Comparison of ENCODE assay signal across 35 mouse cellular contexts in genomic region chr2:26984179-26984578, GRCm38 (mm10). TPM values are rescaled to one million over a fixed set of nuclear protein-coding genes. Genes with fewer than 3 reads are reported as not detected.
"Had no signal": no experiment of that assay in that cellular context is flagged by ENCODE, and none has a peak within 500 bp of the region (broad histone marks: within the 10 kb centered on the region; RNA-seq: fewer than 3 reads in every experiment).

No protein-coding gene starts in this region.

- ATAC-seq: lung, postnatal 0 days; midbrain, embryonic 13.5 days; midbrain, embryonic 15.5 days; midbrain, embryonic 16.5 days had no signal

- H3K27ac ChIP-seq: left cerebral cortex, adult 2 months; limb, embryonic 10.5 days; limb, embryonic 12.5 days; limb, embryonic 13.5 days; limb, embryonic 15.5 days; liver, embryonic 13.5 days; liver, embryonic 14.5 days; lung, embryonic 15.5 days; macrophage; midbrain, embryonic 10.5 days; midbrain, embryonic 12.5 days; midbrain, embryonic 13.5 days; midbrain, embryonic 15.5 days; neural tube, embryonic 12.5 days; neural tube, embryonic 13.5 days had no signal

- H3K4me1 ChIP-seq: limb, embryonic 10.5 days; limb, embryonic 12.5 days; limb, embryonic 13.5 days; limb, embryonic 15.5 days; lung, embryonic 15.5 days; midbrain, embryonic 10.5 days; midbrain, embryonic 12.5 days; midbrain, embryonic 13.5 days; midbrain, embryonic 15.5 days; neural tube, embryonic 12.5 days; neural tube, embryonic 13.5 days had no signal

- H3K27me3 ChIP-seq: limb, embryonic 15.5 days; liver, embryonic 13.5 days; lung, embryonic 15.5 days; midbrain, embryonic 13.5 days; neural tube, embryonic 12.5 days; neural tube, embryonic 13.5 days had no signal

- H3K4me2 ChIP-seq: limb, embryonic 12.5 days; limb, embryonic 13.5 days; limb, embryonic 15.5 days; liver, embryonic 13.5 days; lung, embryonic 14.5 days; lung, embryonic 15.5 days; midbrain, embryonic 11.5 days; midbrain, embryonic 12.5 days; midbrain, embryonic 13.5 days; midbrain, embryonic 15.5 days; neural tube, embryonic 12.5 days; neural tube, embryonic 13.5 days had no signal

- H3K4me3 ChIP-seq: left cerebral cortex, adult 2 months; limb, embryonic 10.5 days; limb, embryonic 12.5 days; limb, embryonic 13.5 days; limb, embryonic 15.5 days; liver, embryonic 13.5 days; lung, embryonic 15.5 days; megakaryocyte, embryonic 14.5 days; midbrain, embryonic 10.5 days; midbrain, embryonic 12.5 days; midbrain, embryonic 13.5 days; midbrain, embryonic 15.5 days; myocyte; neural tube, embryonic 12.5 days; neural tube, embryonic 13.5 days had no signal

- H3K9ac ChIP-seq: limb, embryonic 12.5 days; limb, embryonic 15.5 days; liver, embryonic 13.5 days; liver, embryonic 14.5 days; lung, embryonic 14.5 days; lung, embryonic 15.5 days; midbrain, embryonic 12.5 days; midbrain, embryonic 13.5 days; midbrain, embryonic 15.5 days; neural tube, embryonic 12.5 days; neural tube, embryonic 13.5 days had no signal

- H3K9me3 ChIP-seq: limb, embryonic 10.5 days; limb, embryonic 12.5 days; limb, embryonic 13.5 days; limb, embryonic 15.5 days; liver, embryonic 13.5 days; lung, embryonic 15.5 days; megakaryocyte, embryonic 14.5 days; midbrain, embryonic 10.5 days; midbrain, embryonic 12.5 days; midbrain, embryonic 13.5 days; midbrain, embryonic 15.5 days; neural tube, embryonic 12.5 days; neural tube, embryonic 13.5 days had no signal

- H3K36me3 ChIP-seq: limb, embryonic 10.5 days; limb, embryonic 12.5 days; limb, embryonic 13.5 days; limb, embryonic 15.5 days; liver, embryonic 13.5 days; lung, embryonic 15.5 days; midbrain, embryonic 10.5 days; midbrain, embryonic 12.5 days; midbrain, embryonic 13.5 days; midbrain, embryonic 15.5 days; neural tube, embryonic 12.5 days; neural tube, embryonic 13.5 days had no signal

- DNase-seq: layer of hippocampus, postnatal 36 days; left cerebral cortex, postnatal 4 days; liver, embryonic 13.5 days; lung, adult 18-20 months; lung, adult 2 months; lung, embryonic 14.5 days; lung, postnatal 10 days; lung, postnatal 14 days; lung, postnatal 36 days; lung, postnatal 4 days; midbrain, embryonic 14.5 days had no signal

RNA-seq across cellular contexts. Expression of gene Adamts13, which starts 11.0 kb away (rescaled TPM):
- total RNA-seq: left cerebral cortex, postnatal 4 days; megakaryocyte-erythroid progenitor cell, adult 5-6 weeks; midbrain, postnatal 0 days had no signal
- polyA plus RNA-seq: limb, embryonic 13.5 days; limb, embryonic 15.5 days; lung, embryonic 15.5 days; macrophage; midbrain, embryonic 10.5 days; midbrain, embryonic 11.5 days; midbrain, embryonic 12.5 days; midbrain, embryonic 13.5 days; midbrain, embryonic 14.5 days; midbrain, embryonic 15.5 days; midbrain, embryonic 16.5 days; midbrain, postnatal 0 days; myocyte; neural tube, embryonic 11.5 days; neural tube, embryonic 12.5 days; neural tube, embryonic 13.5 days had no signal

RNA-seq across cellular contexts. Expression of gene Stkld1, which starts 50.3 kb away (rescaled TPM):
- total RNA-seq: left cerebral cortex, adult 18-20 months; megakaryocyte-erythroid progenitor cell, adult 5-6 weeks; monocyte, adult 5-6 weeks had no signal
- polyA plus RNA-seq: limb, embryonic 13.5 days; lung, embryonic 14.5 days; lung, embryonic 15.5 days; midbrain, embryonic 11.5 days; midbrain, embryonic 12.5 days; neural tube, embryonic 12.5 days had no signal
